Mouse (Mus musculus) spleen, postnatal 14 days (tissue): ENCODE data around the gene Rabep1.

Source experiments
- DNase-seq, 2 experiments: peaks; one replicate each; pipeline ENCODE4 v3.0.0; 2021 to 2022; ENCODE audit warnings: low spot score in 2 of 2

The Rabep1 gene

DNA sequence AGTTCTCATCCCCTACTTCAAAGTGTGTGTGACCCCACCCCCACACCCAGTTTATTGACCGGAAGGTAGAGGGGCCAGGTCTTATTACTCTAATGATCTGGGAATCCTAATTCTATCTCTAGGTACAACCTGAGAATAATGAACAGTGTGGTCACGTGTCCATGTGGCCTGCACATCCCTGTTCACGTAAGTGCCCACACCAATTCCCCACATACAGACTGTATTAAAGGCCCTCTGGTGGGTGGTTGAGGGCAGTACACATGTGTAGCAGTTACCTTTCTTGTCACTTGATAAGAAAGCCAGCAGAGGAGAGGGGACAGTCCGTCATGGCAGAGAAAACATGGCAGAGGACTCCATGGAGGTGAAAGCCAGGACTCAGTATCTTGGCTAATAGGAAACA, 129.4 kb downstream of the Rabep1 start:
- DNase-seq = no peak

DNA sequence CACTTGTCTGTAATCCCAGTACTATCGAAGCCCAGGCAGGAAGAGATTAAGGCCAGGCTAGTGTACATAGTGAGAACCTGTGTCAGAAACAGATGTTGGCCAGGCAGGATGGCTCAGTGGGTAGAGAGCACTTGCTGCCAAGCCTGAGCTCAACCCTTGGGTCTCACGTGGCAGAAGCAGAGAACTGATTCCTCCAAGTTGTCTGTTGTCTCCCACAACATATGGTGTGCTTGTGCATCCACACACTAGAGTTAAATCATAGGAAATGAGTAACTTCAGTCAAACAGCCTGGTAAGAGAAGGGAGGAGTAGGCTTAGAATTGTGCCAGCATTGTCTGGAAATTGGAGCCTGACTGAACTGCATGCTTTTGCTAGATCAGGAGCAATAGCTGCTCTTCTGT, 130.6 kb downstream of the Rabep1 start:
- no peak for DNase-seq

DNA sequence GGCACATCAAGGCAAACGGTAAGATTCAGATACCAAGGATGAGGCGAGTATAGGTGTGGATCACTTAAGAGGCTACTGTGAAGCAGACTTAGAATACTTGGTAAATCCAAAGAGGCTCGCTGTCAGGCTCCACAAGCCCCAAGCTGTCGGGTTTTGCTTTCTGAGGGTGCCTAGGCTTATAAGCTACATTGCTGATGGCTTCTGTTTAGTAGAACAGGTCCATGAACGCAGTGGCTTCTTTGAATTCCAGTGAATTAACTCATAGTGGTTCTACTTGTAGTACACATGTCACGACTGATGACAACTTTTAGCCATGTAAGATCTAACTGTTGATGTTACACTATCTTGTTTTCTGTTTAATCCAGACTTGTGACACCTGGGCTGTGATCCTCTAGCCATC, 132.7 kb downstream of the Rabep1 start:
- no peak for DNase-seq

DNA sequence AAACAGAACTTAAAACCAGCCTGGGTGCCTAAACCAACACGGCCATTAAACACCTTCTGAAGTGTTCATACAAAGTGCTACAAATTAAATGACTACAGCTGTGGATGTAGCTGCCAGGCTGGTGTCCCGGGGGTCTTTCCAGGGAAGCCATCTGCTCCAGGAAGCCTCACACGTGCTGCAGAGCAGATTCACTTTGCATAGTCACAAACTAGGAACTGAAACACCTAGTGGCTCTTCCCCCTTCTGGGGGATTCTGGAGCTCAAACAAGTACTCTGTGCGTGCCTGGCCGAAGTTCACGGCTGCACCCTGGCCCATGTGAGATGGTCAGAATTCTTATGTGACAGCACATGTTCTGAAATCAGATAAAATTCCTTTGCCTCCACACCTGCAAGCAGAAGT, 135.7 kb downstream of the Rabep1 start:
- no peak for DNase-seq

DNA sequence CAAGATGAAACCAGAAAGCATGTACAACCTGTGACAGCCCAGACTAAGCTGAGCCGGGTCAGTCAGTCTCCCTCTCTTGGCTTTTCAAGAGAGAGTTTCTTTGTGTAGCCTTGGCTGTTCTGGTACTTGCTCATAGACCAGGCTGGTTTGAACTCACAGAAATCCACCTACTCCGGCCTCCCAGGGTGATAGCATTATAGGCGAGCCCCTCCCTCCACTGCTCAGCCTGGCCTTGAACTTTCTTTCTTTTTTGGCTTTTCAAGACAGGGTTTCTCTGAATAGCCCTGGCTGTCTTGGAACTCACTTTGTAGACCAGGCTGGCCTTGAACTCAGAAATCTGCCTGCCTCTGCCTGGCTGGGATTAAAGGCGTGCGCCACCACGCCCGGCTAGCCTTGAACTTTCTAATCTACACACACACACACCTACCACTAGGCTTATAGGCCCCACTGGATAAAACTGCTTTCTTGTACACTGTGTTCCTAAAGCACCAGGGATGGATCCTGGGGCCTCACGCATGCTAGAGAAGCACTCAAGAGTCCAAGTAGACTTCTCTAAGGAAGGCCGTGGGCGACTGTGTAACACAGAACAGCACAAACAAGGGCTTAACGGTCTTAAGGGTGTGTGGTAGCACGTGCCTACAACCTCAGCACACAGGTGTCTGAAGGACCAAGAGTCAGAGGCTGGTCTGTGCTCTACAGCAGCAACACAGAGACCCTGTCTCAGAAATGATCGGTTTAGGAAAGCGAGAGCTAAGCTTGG, 136.4 kb downstream of the Rabep1 start:
- no peak for DNase-seq

DNA sequence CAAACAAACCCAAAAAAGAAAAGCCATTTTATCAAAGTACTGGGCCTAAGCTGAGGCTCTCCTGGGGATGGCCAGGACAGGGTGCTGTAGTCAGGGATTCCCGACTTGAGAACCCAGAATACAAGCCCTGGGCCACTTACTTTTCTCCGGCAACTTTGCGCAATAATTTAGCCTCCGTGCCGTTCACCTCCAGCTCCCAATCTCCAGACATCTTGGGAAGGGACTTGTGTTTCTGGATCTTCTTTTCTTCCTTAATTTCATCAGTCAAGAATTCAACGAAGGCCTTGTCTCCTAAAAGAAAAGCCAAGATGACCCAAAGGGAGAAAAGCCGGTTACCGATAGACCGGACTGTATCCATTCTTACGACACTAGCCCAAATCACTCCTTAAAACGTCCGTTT, 137.5 kb downstream of the Rabep1 start:
- no peak for DNase-seq

DNA sequence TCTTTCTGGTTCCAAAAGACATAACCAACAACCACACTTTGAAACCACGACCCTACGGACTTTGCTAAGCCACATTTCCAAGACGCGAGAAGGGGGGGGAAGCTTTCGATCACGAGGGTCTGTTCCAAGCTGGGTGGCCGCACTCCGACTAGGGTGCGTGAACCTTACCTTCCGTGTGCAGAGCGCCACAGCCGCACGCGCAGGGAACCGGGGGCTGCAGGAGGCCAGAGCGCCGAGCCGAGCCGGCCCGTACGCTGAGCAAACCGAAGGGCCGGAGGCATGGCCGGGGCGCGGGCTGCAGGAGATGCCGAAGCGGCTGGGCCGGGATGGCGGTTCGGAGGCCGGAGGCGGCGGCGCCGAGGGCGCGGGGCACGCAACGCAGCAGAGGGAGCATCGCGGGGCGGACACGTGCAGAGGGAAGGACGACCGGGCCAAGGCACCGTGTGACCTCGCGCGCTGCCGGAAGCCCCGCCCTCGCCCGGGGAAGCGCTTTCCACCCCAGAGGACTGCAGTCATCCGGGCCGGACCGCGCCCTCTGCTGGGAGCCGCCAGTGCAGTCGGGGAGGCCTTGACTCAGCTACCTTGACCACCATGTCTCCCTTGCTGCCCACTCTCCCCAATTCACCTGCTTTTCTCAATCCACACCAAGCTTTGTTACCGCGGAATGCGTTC, 138.1 kb downstream of the Rabep1 start, which contains the start of gene C1qbp:
Gene C1qbp (minus strand): TSS at position 470 of the 672 bp plus-strand sequence.
- peak; percentile 88 to 95 for DNase-seq
